Mouse (Mus musculus) small intestine, adult 2 months (tissue): Measurements from ENCODE around the gene Trp73. TPM values are rescaled to one million over a fixed set of nuclear protein-coding genes. Genes with fewer than 3 reads are reported as not detected.

ENCODE experiments used
- H3K27ac ChIP-seq: fragments of 200-500 bp; 2 replicates; pipeline ENCODE4 v1.5.1; 2012; ENCODE audit warnings: low read depth, low read length, control low read depth, inconsistent platforms; ENCODE audit not compliant: insufficient read depth
- H3K27me3 ChIP-seq: fragments of 200-500 bp; 2 replicates; pipeline ENCODE4 v1.6.1; 2012; ENCODE audit warnings: mild to moderate bottlenecking, moderate library complexity, low read length, inconsistent platforms; ENCODE audit not compliant: control insufficient read depth, insufficient read depth
- H3K36me3 ChIP-seq: fragments of 200-500 bp; 2 replicates; pipeline ENCODE4 v1.6.1; 2012; ENCODE audit warnings: mild to moderate bottlenecking, low read length, control low read depth, inconsistent platforms; ENCODE audit not compliant: control insufficient read depth, insufficient read depth
- H3K4me1 ChIP-seq: fragments of 200-500 bp; 2 replicates; pipeline ENCODE4 v1.6.1; 2012; ENCODE audit warnings: low read length, inconsistent platforms, mixed read lengths; ENCODE audit not compliant: control insufficient read depth, insufficient read depth, insufficient read length
- H3K4me3 ChIP-seq: fragments of 200-500 bp; 2 replicates; pipeline ENCODE4 v1.5.1; 2012; ENCODE audit warnings: low read depth, mild to moderate bottlenecking, control low read depth, inconsistent platforms, low read length, moderate library complexity
- CTCF ChIP-seq: fragments of 200-500 bp; IDR thresholded peaks from 2 replicates; pipeline ENCODE4 v1.5.1; 2012; ENCODE audit warnings: low read depth, mild to moderate bottlenecking, control low read depth, inconsistent platforms, low read length, moderate library complexity, mixed read lengths; ENCODE audit not compliant: insufficient replicate concordance, insufficient read length; ENCODE audit errors: extremely low read depth
- POLR2A ChIP-seq: fragments of 200-500 bp; IDR thresholded peaks from 2 replicates; pipeline ENCODE4 v1.6.1; 2012; ENCODE audit warnings: low read depth, mild to moderate bottlenecking, control low read depth, inconsistent platforms, low read length, moderate library complexity
- WGBS: fragments of 180-500 bp; shearing (Covaris S2); methylation state at CpG from one replicate; pipeline ENCODE4 v1.1.7; 2018; 5-methylcytosine and 5-hydroxymethylcytosine counted together
- polyA plus RNA-seq: library from polyadenylated mRNA; depleted of rRNA; stranded (reverse); fragments of >200 nt; gene quantifications from 2 replicates; pipeline ENCODE4 v1.2.3, GENCODE M21; 2012

Trp73 gene
- polyA plus RNA-seq, 1 experiment = 0.58 TPM

- Histone ChIP-seq H3K36me3 (no peaks in the 10 kb centered on the region), H3K27me3 (peaks cover 41% of the 10 kb centered on the region), H3K4me3 (peak overlapping the region; percentile 58), H3K27ac (no peak overlapping the region), H3K4me1 (peaks cover 3% of the 10 kb centered on the region; the same call in 1 of the 2 replicates)
- TF ChIP-seq CTCF = no peak
- WGBS = 3% methylated on average over 37 of the region's 37 CpGs
Observed at GRCm38 (mm10) chr4:154171151-154171930, 31.3 kb upstream of the Trp73 start.

- H3K4me3 ChIP-seq = peak within 1 kb of the TSS; percentile 58
- H3K36me3 ChIP-seq = no peaks in the 10 kb centered on the region
- no peak within 1 kb of the TSS for H3K27ac ChIP-seq
- WGBS = under 1% methylated on average over 61 of the region's 61 CpGs
- TF ChIP-seq POLR2A (no peak), CTCF (no peak)
- peaks cover 41% of the 10 kb centered on the region for H3K27me3 ChIP-seq
- peaks cover 3% of the 10 kb centered on the region; the same call in 1 of the 2 replicates for H3K4me1 ChIP-seq
Observed at GRCm38 (mm10) chr4:154170506-154171150, 30.6 kb upstream of the Trp73 start, which contains the start of gene Megf6. Gene Megf6 (plus strand): TSS chr4:154170730.

GRCm38 (mm10) chr4:154170021-154170420 is 30.0 kb upstream of the Trp73 start:
- Histone ChIP-seq H3K4me1 (peaks cover 6% of the 10 kb centered on the region; the same call in 1 of the 2 replicates), H3K27me3 (peaks cover 41% of the 10 kb centered on the region), H3K27ac (no peak overlapping the region), H3K4me3 (peak overlapping the region; percentile 39), H3K36me3 (no peaks in the 10 kb centered on the region)
- WGBS = 3% methylated on average over 15 of the region's 15 CpGs
- TF ChIP-seq CTCF (no peak), POLR2A (no peak)

- Histone ChIP-seq H3K27ac (no peak overlapping the region), H3K27me3 (peaks cover 36% of the 10 kb centered on the region), H3K4me3 (no peak overlapping the region), H3K36me3 (no peaks in the 10 kb centered on the region), H3K4me1 (peaks cover 6% of the 10 kb centered on the region; the same call in 1 of the 2 replicates)
- TF ChIP-seq CTCF (peak; percentile 59; the same call in 1 of the 2 replicates), POLR2A (no peak)
- 19% methylated on average over 5 of the region's 5 CpGs for WGBS
Observed at GRCm38 (mm10) chr4:154167053-154167452, 27.0 kb upstream of the Trp73 start.

- WGBS = 15% methylated on average over 7 of the region's 7 CpGs
Observed at GRCm38 (mm10) chr4:154163296-154163695, 23.3 kb upstream of the Trp73 start.

DNA sequence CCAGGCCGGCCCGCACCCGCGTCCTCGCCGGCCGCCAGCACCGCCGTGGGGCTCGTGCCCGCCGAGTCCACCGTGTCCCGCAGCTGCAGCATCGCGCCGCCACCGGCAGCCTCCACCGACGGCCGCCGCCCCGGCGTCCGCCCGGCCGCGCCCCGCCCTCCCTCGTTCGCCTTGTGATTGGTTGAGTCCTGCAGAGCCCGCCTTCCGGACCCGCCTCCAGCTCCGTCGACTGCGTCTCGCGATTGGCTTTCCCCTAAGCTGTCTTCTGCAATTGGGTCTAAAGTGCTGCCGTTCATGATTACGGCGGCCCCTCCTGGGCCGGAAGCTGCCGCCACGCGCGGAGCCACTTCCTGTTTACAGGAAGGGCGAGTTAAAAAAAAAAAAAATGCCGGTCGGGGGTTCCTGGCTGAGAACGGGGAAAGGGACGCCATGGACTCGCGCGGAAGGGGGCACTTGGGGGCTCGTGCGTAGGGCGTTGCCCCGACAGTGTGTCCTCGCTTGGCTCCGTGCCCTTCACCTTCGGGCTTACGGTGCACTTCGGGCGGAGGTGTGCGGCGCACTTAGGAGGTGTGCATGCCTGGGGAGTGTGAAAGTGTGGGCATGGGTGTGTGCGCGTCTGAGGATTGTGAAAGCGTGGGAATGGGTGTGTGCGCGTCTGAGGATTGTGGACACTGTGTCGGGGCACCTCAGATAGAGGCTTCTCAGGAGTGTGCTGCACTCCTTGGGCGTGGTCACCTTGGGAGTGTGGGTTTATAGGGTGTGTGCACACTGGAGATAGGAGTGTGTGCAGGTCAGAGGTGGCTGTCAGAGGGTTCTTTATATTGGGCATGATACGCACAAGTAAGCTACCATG is 20.8 kb upstream of the Trp73 start, which contains the start of gene Tprgl:
Gene Tprgl, minus strand, starts transcription at position 129 of the 853 bp plus-strand sequence.
- Histone ChIP-seq H3K27ac (peak within 1 kb of the TSS; percentile 90), H3K36me3 (peaks cover 30% of the 10 kb centered on the region), H3K27me3 (no peaks in the 10 kb centered on the region), H3K4me1 (peaks cover 13% of the 10 kb centered on the region), H3K4me3 (peak within 1 kb of the TSS; percentile 97)
- TF ChIP-seq CTCF (0 out of 2 replicates have a peak, but pooled peaks have one; percentile 6), POLR2A (peak; percentile 59; the same call in 1 of the 2 replicates)
- WGBS = under 1% methylated on average over 75 of the region's 75 CpGs

More at GRCm38 (mm10) chr4:154163296-154163695, 23.3 kb upstream of the Trp73 start:
- Histone ChIP-seq H3K4me3 (no peak overlapping the region), H3K36me3 (peaks cover 6% of the 10 kb centered on the region; the same call in 1 of the 2 replicates), H3K27me3 (0 out of 2 replicates have a peak, but pooled peaks cover 3% of the 10 kb centered on the region), H3K27ac (no peak overlapping the region), H3K4me1 (peaks cover 13% of the 10 kb centered on the region)
- TF ChIP-seq POLR2A = no peak
- TF ChIP-seq CTCF = peak; percentile 81; the same call in 1 of the 2 replicates
